Mouse (Mus musculus) ovary, postnatal 14 days (tissue): ENCODE measurements around the gene Cdc26.
A peak's percentile ranks its signal among the peaks of the same experiment; 100 is the strongest.

Source experiments
- DNase-seq: peaks from one replicate; pipeline ENCODE4 v3.0.0; 2022; ENCODE audit warnings: low spot score

Cdc26 gene

DNA sequence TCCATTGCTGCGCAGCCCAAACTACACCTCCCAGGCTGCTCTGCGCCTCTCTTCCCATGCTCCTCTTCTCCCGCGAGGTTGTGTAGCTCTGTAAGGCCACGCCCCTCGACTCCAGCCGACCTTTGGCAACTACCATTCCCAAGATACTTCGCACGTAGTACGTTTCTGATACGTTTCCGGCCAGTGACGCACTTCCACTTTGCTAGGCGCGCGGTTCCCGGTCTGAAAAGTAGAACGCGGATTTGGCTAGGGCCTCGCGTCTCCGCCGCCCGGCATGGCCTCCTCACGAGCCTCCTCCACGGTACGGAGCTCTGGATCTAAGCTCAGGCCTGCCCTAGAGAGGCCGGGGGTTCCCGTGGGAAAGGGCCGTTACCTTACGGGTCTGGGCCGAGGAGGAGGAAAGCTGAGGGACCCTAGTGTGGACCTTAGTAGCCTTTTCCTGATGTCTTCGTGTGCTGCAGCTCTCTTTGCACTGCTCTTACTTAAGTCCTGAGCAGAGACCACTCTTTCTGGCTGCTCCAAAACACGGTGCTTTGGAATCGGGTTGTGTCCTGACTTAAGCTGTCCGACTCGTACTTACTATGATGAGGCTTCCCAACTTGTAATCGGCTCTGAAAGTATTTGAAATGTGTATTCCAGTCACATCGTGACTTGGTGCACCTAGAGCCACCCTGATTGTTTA, at the start of gene Cdc26, which contains the start of gene Prpf4:
TSS of gene Cdc26 (minus strand) at position 42 of the 682 bp plus-strand sequence.
TSS of gene Prpf4 (plus strand) at position 197 of the 682 bp plus-strand sequence.
- DNase-seq = peak; percentile 92

DNA sequence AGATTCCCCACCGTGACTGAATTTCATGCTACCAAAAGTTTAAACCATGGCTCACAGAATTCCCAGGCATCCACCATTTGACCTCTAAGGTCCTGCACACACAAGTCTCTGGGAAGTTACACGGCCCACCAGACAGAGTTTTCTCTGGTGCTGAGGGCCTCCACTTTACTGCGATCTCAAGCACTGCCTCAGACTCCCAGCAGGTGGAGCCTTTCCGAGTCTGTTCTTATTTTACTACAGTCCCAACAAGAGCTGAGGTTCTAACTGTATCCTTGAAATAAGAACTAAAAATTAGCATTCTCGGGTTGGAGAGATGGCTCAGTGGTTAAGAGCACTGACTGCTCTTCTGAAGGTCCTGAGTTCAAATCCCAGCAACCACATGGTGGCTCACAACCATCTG, 46.6 kb upstream of the Cdc26 start:
- peak; percentile 21 for DNase-seq

DNA sequence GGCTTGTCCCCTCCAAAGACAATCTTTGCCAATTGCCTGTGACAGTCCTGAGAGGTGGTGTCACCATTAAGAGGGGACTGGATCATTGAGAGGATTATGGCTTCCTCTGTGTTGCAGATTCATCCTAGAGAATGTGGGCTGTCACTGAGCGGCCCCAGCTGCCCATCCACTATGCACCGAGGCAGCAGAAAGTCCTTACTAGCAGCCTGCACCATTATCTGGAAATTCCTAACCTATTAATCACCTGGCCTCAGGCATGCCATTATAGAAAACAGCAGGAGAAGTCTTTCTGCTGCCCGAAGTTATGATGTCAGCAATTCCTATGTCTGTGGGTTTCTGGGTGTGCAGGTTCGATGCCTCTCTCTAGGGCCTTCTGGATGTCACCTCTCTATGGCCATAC, 32.5 kb upstream of the Cdc26 start:
- DNase-seq = no peak

DNA sequence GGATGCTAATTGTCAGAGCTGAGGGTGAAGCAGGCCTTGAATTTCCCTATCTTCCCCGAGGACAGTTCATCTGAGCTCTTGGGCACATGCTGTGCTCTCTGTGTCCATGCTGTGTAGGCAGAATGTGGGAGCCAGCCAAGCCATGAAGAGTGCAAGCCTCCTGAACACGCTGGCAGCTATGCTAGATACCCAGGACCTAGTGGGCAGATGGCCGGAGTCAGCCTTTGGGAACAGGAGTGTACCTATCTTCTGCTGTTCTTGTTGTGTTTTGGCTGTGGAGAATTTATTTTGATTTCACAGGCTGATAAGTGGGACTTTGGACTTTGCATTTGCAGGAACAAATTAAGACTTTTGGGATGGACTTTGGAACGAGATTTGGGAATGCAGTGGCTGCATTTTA, 32.1 kb upstream of the Cdc26 start:
- no peak for DNase-seq

DNA sequence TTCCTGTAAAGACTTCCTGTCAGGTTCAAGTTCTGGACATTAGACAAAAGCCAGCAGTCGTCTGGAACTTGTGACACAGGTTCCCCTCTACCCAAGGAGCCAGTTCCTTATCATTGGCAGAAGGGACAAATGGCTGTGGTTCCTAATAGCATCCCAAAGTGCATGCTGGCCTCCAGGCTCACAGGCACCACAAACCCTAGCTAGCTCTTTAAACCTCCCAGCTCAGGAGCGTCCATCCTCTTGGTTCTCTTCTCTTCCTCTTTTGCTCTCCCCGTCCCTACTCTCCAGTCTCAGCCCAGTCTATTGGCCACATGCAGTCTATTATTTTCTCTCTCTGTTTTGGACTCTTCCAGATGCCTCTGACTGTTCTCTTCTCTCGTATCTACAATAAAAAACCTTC, 31.4 kb upstream of the Cdc26 start:
- no peak for DNase-seq

DNA sequence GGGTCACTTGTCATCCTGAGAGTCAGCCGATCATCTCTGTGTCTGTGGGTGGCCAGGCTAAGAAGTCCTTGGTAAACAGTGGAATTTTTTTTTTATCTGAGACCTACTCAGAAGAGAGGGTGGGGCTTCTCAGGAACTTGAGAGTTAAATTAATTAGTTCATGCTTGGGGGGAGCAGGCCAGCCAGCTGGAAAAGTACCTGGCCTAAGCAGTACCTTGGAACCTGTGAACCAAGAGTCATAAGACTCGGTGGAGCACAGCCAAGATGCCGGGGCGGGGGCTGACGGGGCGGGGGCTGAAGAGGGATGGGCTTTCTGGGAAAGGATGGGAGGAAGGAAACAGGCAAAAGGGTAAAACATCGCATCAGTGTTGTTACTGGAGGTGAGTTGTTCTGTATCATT, 29.4 kb upstream of the Cdc26 start:
- no peak for DNase-seq

DNA sequence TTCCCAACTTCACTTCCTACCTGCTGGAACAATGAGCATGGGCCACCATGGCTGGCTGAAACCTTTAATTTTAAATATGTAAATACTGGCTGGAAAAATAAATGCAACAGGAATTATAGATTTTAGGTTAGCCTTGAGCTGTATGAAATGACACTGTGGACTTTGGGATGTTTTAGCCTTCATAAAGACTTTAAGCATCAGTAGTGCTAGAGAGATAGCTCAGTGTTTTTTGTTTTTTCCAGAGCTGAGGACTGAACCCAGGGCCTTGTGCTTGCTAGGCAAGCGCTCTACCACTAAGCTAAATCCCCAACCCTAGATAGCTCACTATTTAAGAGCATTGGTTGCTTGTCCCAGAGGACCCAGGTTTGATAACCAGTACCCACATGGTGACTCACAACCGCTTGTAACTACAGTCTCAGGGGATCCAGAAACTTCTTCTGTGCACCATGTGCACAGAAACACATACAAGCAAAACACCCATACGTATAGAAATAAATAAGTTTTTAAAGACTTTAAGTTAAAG, 28.9 kb upstream of the Cdc26 start:
- no peak for DNase-seq

DNA sequence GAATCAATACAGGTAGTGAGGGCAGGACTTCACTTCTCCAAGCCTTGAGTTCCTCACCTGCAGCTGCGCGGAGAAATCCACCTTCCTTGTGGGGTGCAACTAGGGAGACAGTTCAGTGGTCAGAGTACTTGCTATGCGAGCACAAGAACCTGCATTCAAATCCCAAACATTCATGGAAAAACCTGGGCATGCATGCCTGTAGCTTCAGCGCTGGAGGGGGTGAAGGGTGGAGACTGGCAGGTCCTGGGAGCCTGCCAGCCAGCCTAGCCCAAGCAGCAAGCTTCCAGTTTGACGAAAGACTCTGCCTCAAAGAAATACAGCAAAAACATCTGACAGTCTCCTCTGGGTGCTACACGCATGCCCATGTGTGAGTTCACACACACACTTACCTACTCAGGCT, 26.6 kb upstream of the Cdc26 start, which contains the start of gene Rnf183:
TSS of gene Rnf183 (minus strand) at position 172 of the 400 bp plus-strand sequence.
- DNase-seq = no peak

DNA sequence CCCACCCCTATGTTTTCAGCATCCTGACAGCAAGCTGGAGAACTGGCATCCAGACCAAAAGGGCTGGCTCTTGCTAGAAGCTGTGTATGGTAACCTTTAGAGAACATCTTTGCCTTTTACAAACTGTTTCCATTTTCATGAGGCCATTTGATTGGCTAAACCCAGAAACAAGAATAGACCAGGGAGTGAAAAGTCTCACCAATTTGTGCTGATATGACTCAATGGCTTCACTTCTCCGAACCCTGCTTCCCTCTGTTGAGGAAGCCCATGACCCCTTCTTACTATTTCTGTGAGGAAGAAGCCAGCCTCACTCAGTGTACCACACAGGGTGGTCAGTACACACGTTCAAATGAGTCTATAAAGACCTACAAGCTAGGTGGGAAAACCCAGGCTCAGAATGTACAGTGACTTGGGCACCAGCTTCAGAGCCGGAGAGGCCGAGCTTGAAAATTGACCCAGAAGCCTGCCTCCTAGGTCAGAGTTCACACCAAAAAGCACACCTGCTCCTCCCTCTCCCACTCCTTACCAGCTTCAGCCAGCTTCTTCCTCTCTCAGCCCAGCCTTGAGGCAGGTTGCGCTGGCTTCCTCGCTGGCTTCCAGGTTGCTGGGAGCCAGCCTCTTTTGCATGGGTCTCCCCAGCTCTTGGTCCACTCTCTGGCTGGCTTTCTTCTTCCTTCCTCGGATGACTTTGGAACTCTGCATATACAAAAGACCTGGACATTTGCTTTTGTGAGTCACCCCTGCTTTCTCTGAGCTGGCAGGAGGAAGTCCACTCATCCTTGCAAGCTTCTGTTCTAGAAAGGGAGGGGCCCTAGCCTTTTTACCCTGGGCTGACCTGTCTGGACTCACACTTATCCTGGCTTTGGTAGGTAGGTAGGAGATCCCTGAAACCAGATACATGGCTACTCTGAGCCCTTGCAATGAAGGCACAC, 25.8 kb upstream of the Cdc26 start:
- DNase-seq = no peak

DNA sequence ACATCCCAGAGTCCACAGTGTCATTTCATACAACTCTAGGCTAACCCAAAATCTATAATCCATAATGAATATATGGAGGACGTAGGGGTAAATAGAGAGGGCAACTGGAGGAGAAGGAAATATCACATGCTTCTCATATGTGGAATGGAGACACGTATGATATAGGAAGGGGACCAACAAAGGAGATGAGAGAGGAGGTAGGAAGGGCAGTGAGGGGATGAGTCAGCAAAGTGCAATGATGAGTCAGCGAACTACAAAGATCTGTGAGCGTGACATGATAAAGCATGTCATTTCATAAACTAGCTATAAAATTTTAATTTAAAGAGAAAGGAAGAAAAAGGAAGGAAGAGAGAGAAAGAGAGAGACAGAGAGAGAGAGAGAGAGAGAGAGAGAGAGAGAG, 23.1 kb upstream of the Cdc26 start:
- DNase-seq = no peak

DNA sequence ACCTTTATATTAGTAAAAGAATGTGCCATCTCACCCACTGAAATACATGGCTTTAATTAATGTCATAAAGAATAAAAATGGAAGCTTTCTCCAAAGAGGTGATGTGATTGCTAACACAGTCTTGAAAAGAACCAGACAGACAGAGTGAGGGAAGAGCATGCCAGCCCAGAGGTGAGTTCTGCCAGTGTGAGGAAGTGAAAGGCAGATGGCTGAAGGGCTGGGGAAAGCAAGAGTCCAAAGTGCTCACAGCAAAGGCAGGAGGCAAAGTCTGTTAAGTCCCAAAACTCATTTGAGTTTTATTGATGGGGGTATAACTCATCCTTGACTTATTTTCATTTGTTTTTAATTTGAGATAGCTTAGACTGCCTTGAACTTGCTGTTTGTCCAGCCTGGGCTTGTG, 22.2 kb upstream of the Cdc26 start:
- no peak for DNase-seq

DNA sequence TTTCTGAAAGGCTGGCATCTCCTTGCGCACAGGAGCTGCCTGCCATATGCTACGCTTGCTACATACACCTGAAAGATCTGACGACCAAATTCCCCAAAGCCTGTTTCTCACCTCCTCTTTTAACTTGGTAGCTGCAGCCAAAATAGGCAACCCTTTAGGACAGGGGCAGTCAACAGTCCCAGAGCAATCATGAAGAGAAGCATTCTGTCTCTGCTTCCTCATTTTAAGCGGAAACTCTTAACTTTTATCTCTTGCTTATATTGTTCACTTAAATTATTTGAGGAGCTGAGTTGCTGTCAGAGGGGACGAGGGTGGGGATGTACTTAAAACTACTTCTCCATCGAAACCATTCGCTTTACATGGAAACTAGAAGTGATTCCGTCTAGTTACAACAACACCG, 21.2 kb upstream of the Cdc26 start:
- no peak for DNase-seq

DNA sequence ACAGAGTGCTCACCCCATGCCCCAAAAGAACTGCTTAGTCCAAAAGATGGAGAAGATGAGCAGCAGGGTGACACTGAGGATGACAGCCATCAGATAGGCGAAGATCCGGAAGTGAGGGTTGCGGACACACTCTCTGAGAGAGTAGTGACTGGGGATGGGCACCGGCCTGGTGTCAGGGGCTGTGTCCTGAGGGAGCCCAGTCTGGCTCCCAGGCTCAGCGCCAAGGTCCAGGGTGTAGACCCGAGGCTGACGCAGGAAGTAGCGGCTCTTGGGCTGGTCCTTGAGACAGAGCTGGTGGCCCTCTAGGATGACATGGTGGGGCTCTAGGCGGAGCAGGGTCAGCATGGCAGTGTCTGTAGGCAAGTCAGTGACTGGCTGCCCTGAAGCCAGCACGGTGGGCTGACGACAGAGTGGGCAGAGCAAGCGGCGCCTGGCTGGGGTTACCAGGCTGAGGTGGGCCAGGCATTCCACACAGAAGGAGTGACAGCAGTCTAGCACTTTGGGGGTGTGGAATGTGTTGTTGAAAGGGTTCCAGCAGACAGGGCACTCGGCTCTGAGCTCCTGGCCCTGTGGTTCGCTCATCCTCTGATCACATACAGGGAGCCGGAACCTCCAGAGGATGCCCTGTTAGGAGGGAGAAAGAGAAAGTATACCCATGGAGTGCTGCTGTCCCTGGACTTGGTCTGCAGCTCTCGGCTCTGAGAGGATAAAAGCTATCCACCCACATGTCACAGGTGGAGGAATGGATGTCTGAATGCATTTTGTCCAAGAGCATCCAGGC, 19.7 kb upstream of the Cdc26 start:
- DNase-seq = no peak

DNA sequence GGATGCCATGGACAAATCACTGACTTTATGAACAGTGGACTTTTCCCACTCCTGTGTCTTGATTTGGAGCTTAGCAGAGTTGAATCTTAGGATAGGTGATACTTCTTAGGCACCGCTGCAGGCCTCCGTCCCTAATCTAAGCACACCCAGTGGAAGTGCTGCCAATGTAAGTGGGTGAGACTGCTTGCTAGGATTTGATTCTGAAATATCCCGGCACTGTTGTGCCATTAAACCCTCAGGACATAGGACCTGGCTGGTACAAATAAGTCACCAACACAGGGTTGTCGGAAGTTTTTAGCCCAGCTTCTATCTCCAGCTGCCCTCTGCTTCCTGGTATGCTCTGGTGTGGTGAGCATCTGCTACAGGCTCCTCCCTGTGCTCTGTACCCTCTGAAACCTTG, 17.4 kb upstream of the Cdc26 start:
- DNase-seq = no peak

DNA sequence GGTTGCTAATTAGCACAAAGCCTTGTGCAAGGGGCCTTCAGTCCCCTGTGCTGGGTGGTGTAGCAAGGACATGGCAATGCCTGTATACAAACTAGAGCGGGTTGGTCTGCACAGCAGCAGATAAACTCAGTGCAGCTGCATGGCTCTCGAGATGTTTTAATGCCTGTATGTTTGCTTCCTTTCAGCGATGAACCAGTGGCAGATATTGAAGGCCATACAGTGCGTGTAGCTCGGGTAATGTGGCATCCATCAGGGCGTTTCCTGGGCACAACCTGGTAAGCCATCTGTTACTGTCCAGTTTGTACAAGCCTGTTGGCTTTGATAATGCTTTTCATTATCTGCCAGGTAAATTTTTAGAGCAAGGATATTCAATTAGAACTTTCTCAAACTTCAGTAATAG, 10.6 kb upstream of the Cdc26 start:
- no peak for DNase-seq

DNA sequence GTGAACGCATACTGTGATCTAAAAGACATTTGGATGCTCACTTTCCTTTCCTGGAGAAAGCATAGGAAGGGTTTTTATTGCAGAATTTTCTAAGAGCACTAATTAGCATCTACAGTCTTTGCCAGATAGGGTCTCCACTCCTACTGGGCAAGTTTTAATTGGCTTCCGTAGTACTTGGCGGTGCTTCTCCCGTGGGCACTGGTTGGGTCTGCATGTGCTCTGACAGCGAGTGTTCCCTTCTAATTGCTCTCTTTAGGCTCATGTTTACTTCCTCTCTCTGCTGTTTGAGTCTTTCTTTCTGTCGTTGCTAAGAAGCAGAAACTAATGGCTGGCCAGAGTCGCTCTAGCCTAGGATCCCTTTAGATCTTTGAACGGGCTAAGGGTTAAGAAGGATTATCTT, 10.0 kb upstream of the Cdc26 start:
- no peak for DNase-seq

DNA sequence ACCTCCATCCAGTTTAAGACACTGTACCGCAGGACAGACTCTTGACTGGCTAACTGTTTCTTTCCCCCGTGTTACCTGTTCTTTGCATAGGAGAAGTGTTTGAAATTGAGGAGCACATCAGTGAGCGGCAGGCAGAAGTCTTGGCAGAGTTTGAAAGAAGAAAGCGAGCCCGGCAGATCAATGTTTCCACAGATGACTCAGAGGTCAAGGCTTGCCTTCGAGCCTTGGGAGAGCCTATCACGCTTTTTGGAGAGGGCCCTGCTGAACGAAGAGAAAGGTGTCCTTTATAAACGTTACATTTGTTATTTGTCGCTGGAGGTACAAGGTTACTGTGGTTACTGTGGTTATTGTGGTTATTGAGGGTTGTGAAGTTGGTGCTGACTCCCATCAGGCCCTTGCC, 3.2 kb upstream of the Cdc26 start:
- no peak for DNase-seq

DNA sequence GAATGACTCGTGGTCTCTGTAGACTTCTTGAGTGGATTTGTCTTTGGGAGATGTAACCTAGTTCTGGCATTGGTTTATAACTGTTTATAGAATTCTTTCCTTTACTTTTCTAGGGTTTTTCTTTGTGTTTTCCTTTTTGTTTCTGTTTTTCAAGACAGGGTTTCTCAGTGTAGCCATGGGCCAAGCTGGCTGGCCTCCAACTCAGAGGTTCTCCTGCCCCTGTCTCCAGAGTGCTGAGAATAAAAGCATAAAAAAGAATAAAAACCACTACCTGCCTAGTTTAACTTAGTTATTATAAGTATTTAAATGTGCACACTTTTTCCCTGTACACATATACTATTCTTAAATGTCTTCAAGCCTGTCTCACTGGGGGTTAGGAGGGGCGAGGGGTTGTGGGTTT, 1.9 kb upstream of the Cdc26 start:
- DNase-seq = no peak

DNA sequence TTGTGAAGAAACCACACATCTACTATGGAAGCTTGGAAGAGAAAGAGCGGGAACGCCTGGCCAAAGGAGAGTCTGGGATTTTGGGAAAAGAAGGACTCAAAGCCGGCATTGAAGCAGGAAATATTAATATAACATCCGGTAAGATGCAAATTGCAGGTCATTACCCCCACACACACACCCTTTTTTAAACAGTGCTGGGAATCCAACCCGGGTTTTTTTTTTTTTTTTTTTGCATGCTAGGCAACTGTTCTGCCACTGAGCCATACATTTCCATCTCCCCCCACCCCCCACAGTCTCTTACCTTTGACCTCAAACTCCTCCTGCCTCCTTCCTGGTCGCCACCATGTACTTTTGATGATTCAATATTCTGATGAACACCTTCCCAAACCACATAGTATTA, 1.2 kb upstream of the Cdc26 start:
- DNase-seq = no peak

DNA sequence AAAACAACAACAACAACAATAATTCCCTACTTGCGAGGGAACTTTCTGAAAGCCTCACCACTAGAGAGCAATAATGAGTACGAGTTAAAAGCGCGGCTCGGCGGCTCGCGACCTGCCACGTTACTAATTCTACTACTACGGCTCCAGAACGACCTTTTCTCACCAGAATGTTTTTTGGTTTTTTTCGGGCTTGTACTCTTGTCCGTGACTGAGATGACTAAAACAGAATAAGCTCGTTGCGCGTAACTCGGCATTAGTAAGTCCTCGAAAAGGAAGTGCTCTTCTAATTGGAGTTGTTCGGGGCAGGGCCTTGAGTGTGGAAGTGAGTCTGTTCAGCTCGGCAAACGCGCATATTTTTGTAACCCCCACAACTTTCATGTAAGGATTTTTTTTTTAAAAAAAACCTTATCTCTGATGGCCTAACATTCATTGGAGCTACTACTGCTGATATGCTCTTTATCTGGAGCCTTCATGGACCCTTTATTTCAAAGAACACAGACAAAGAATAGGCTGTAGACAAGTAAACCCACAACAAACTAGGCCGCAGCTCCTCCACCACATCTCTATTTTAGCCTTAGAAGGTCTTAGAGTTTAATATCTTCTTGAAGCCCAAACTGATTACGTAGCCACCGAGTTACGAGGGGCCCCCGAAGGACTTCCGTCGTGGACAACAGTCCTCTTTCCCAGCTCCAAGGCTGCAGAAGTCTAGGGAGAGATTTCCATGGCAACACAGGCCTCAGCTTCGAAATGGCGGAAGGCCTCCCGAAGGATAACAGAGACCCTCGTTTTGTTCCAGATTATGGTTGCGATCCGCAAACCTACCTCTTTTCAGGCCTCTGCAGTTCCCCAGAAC, 486 bp downstream of the Cdc26 start:
- peak; percentile 33 for DNase-seq

DNA sequence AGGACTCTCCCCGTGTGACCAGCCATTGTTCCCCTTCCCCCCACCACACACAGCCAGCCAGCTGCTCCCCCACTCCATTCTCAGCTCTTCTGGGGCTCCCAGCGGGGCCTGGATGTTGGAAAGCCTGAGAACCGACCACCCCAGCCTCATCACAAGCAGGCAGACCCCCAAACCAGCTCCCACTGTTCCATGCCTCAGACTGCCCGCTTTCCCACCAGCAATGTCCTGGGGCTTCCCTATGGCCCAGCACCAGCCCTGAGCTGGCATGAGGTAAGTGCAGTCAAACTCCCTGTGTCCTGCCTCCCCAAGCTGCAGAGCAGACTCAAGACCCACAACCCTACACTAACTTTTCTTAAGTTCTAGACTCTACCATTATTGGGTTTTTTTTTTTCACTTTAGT, 2.3 kb downstream of the Cdc26 start:
- no peak for DNase-seq
